Mouse (Mus musculus): ENCODE data around the gene Pip4k2a. TPM values are rescaled to one million over a fixed set of nuclear protein-coding genes. Genes with fewer than 3 reads are reported as not detected.

Pip4k2a gene
- polyA plus RNA-seq, 1 experiment from 2014 or later = 6.7 TPM

DNA sequence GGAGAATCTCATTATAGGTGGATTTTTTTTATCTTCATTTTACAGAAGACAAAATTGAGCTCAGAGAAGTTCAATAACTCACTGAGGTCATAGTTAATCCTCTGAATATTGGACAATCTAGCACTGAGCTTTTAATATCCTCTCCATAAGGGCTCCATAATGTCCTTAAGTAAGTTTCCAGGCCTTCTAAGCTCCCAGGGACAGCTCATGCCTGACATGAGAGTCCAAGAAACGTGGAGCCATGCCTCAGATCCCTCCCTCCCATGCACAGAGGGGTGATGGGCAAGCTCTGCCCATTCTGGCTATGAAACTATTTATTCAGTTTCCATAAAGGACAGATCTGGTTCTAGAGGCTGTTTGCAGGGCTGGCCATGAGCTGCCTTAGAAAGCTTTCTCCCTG, 52.5 kb downstream of the Pip4k2a start:
- Histone ChIP-seq H3K4me3 (no peak overlapping the region), H3K4me1 (peaks cover 50% of the 10 kb centered on the region), H3K36me3 (no peaks in the 10 kb centered on the region), H3K9me3 (replicated peaks) (no peaks in the 10 kb centered on the region), H3K27ac (no peak overlapping the region), H3K27me3 (ENCODE audit: low read depth, poor library complexity, severe bottlenecking) (0 out of 2 replicates have a peak, but pooled peaks cover 3% of the 10 kb centered on the region)
- DNase-seq (ENCODE audit: low spot score) = no peak
- 61% methylated on average over 1 of the region's 1 CpGs for WGBS

DNA sequence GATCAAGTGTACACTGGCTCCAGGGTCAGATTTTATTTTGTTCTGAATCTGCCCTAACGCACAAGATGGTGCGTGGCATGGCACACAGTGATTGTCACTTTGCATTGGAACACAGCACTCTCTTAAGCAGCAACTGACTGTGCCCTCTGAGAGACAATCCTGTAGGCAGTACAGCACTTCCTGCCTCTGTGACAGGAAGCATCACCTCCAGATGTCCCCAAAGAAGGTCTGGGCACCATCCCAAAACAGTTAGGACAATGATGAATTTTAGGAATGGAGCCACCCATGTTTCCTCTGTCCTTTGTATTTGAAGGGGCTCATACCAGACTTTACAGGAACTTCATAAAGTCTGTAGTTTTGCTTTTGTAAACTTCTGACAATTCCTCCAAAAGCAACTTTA, 54.0 kb downstream of the Pip4k2a start:
- H3K9me3 ChIP-seq (replicated peaks) = no peaks in the 10 kb centered on the region
- H3K4me1 ChIP-seq = peaks cover 62% of the 10 kb centered on the region
- DNase-seq (ENCODE audit: low spot score) = no peak
- H3K27me3 ChIP-seq (ENCODE audit: low read depth, poor library complexity, severe bottlenecking) = 0 out of 2 replicates have a peak, but pooled peaks cover 3% of the 10 kb centered on the region
- 0 out of 2 replicates have a peak overlapping the region, but pooled peaks have one; percentile 5 for H3K27ac ChIP-seq
- no peaks in the 10 kb centered on the region for H3K36me3 ChIP-seq
- 94% methylated on average over 2 of the region's 2 CpGs for WGBS
- no peak overlapping the region for H3K4me3 ChIP-seq

- WGBS = 76% methylated on average over 4 of the region's 4 CpGs
- H3K27ac ChIP-seq = no peak overlapping the region
- no peaks in the 10 kb centered on the region for H3K9me3 ChIP-seq (replicated peaks)
- no peaks in the 10 kb centered on the region for H3K36me3 ChIP-seq
- peak; percentile 20 for DNase-seq (ENCODE audit: low spot score)
- 0 out of 2 replicates have a peak, but pooled peaks cover 3% of the 10 kb centered on the region for H3K27me3 ChIP-seq (ENCODE audit: low read depth, poor library complexity, severe bottlenecking)
- H3K4me1 ChIP-seq = peaks cover 63% of the 10 kb centered on the region
- no peak overlapping the region for H3K4me3 ChIP-seq
Observed at GRCm38 (mm10) chr2:18943366-18943765, 54.6 kb downstream of the Pip4k2a start.

GRCm38 (mm10) chr2:18940693-18941270, 57.1 kb downstream of the Pip4k2a start:
- Histone ChIP-seq H3K4me3 (no peak overlapping the region), H3K36me3 (no peaks in the 10 kb centered on the region), H3K4me1 (peaks cover 56% of the 10 kb centered on the region), H3K27ac (0 out of 2 replicates have a peak overlapping the region, but pooled peaks have one; percentile 15), H3K27me3 (ENCODE audit: low read depth, poor library complexity, severe bottlenecking) (0 out of 2 replicates have a peak, but pooled peaks cover 3% of the 10 kb centered on the region), H3K9me3 (replicated peaks) (no peaks in the 10 kb centered on the region)
- peak; percentile 30 for DNase-seq (ENCODE audit: low spot score)
- 65% methylated on average over 12 of the region's 12 CpGs for WGBS

DNA sequence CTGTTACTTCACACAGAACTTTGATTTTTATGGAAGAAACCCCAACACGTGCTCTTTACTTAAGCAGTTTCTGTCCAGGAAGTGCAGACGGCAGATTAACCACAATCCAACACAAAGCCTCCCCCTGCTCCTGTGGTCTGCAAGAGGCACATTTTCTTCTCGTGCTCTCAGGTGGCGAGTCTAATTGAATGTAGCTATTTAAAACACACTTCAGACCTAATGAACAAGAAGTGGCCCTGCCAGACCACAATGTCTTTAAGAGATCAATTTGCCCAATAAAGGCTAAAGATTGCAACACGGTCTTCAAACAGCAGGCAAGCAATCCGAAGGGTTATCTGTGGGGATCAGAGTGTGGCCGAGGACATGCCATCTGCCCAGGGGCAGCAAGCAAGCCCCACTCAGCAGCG, 59.0 kb downstream of the Pip4k2a start:
- H3K27ac ChIP-seq = peak overlapping the region; percentile 50; the same call in 1 of the 2 replicates
- WGBS = 21% methylated on average over 8 of the region's 8 CpGs
- no peak for DNase-seq (ENCODE audit: low spot score)
- no peaks in the 10 kb centered on the region for H3K36me3 ChIP-seq
- H3K4me1 ChIP-seq = peaks cover 54% of the 10 kb centered on the region
- H3K4me3 ChIP-seq = no peak overlapping the region
- H3K9me3 ChIP-seq (replicated peaks) = no peaks in the 10 kb centered on the region
- 0 out of 2 replicates have a peak, but pooled peaks cover 3% of the 10 kb centered on the region for H3K27me3 ChIP-seq (ENCODE audit: low read depth, poor library complexity, severe bottlenecking)

DNA sequence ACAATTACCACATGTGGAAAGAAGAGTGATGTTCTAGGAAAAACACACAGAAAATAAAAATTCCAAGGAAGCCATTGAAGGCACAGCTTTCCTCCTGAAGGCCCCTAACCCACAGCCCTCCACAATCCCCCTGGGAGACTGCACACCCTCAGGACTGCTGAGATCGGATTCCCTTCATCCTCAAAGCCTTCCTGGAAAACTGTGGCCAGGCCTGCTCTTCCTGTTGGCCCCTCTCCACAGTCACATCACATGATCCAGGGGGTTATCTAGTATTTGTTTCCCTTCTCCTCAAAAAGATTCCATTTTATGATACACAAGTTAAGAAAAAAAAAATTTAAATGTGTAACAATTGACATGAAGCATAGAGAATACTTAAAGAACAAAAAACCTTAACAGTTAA, 59.7 kb downstream of the Pip4k2a start:
- Histone ChIP-seq H3K27me3 (ENCODE audit: low read depth, poor library complexity, severe bottlenecking) (0 out of 2 replicates have a peak, but pooled peaks cover 1% of the 10 kb centered on the region), H3K27ac (peak overlapping the region; percentile 26; the same call in 1 of the 2 replicates), H3K9me3 (replicated peaks) (no peaks in the 10 kb centered on the region), H3K4me3 (no peak overlapping the region), H3K36me3 (no peaks in the 10 kb centered on the region), H3K4me1 (peaks cover 54% of the 10 kb centered on the region)
- 14% methylated on average over 1 of the region's 1 CpGs for WGBS
- no peak for DNase-seq (ENCODE audit: low spot score)

GRCm38 (mm10) chr2:18937611-18938010, 60.3 kb downstream of the Pip4k2a start:
- H3K36me3 ChIP-seq = no peaks in the 10 kb centered on the region
- H3K27ac ChIP-seq = no peak overlapping the region
- H3K4me3 ChIP-seq = no peak overlapping the region
- H3K27me3 ChIP-seq (ENCODE audit: low read depth, poor library complexity, severe bottlenecking) = no peaks in the 10 kb centered on the region
- H3K4me1 ChIP-seq = peaks cover 59% of the 10 kb centered on the region
- 65% methylated on average over 2 of the region's 2 CpGs for WGBS
- H3K9me3 ChIP-seq (replicated peaks) = no peaks in the 10 kb centered on the region
- no peak for DNase-seq (ENCODE audit: low spot score)

DNA sequence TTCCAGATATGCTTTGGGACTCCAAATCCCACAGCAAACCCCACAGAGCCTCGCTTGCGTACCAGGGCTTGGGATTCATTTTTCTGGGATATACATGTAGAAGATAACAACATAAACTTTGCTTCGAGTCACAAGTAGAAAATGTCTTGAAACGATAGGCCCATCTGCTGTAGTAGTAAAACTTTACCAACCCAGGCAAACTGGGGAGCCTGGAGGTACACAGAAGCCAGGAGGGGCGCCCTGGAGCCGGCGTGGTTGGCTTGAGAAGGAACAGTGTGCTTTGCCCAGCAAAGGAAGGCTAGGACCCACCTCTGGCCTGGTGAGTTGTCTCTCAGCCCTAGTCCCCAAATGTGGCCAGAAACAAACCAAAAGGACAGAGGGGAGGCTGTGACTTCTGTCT, 61.5 kb downstream of the Pip4k2a start:
- H3K4me1 ChIP-seq = peaks cover 64% of the 10 kb centered on the region
- no peak overlapping the region for H3K27ac ChIP-seq
- H3K4me3 ChIP-seq = no peak overlapping the region
- no peaks in the 10 kb centered on the region for H3K27me3 ChIP-seq (ENCODE audit: low read depth, poor library complexity, severe bottlenecking)
- H3K9me3 ChIP-seq (replicated peaks) = no peaks in the 10 kb centered on the region
- WGBS = 89% methylated on average over 7 of the region's 7 CpGs
- peak; percentile 27 for DNase-seq (ENCODE audit: low spot score)
- H3K36me3 ChIP-seq = no peaks in the 10 kb centered on the region

DNA sequence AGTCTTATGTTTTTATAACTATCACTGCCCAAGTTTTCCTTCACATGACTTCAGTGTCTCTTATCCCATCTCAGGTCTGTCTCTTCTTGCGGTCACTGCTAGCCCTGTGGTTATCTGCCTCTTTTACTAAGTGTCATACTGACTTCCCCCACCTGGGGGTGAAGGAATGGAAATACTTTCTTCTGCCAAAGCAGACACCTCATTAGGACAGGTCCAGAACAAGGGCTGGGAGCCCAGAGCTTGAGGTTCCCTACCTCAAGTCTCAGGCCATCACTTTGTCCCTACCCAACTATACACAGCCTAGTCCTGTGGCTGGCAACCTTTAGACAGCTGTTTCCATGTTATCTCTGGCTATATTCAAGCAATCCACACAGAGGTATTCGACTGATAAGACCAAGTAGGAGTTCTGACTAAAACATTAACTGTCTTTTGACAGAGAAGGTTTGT, 62.3 kb downstream of the Pip4k2a start:
- no peak overlapping the region for H3K27ac ChIP-seq
- H3K36me3 ChIP-seq = no peaks in the 10 kb centered on the region
- no peak overlapping the region for H3K4me3 ChIP-seq
- no peaks in the 10 kb centered on the region for H3K9me3 ChIP-seq (replicated peaks)
- DNase-seq (ENCODE audit: low spot score) = no peak
- peaks cover 57% of the 10 kb centered on the region for H3K4me1 ChIP-seq
- 91% methylated on average over 2 of the region's 2 CpGs for WGBS
- H3K27me3 ChIP-seq (ENCODE audit: low read depth, poor library complexity, severe bottlenecking) = no peaks in the 10 kb centered on the region

- WGBS = 94% methylated on average over 9 of the region's 9 CpGs
Observed at GRCm38 (mm10) chr2:18934131-18934530, 63.8 kb downstream of the Pip4k2a start.

GRCm38 (mm10) chr2:18933418-18933817, 64.5 kb downstream of the Pip4k2a start:
- no peak for DNase-seq (ENCODE audit: low spot score)
- Histone ChIP-seq H3K27ac (peak overlapping the region; percentile 46; the same call in 1 of the 2 replicates), H3K27me3 (ENCODE audit: low read depth, poor library complexity, severe bottlenecking) (no peaks in the 10 kb centered on the region), H3K4me3 (no peak overlapping the region), H3K4me1 (peaks cover 49% of the 10 kb centered on the region), H3K36me3 (no peaks in the 10 kb centered on the region), H3K9me3 (replicated peaks) (no peaks in the 10 kb centered on the region)
- WGBS = 49% methylated on average over 7 of the region's 7 CpGs

More at GRCm38 (mm10) chr2:18934131-18934530, 63.8 kb downstream of the Pip4k2a start:
- H3K4me1 ChIP-seq = peaks cover 49% of the 10 kb centered on the region
- no peak overlapping the region for H3K4me3 ChIP-seq
- no peaks in the 10 kb centered on the region for H3K9me3 ChIP-seq (replicated peaks)
- no peaks in the 10 kb centered on the region for H3K36me3 ChIP-seq
- no peak for DNase-seq (ENCODE audit: low spot score)
- no peaks in the 10 kb centered on the region for H3K27me3 ChIP-seq (ENCODE audit: low read depth, poor library complexity, severe bottlenecking)
- H3K27ac ChIP-seq = no peak overlapping the region

GRCm38 (mm10) chr2:18930318-18931060, 67.4 kb downstream of the Pip4k2a start:
- 93% methylated on average over 13 of the region's 13 CpGs for WGBS
- Histone ChIP-seq H3K27ac (no peak overlapping the region), H3K4me1 (peaks cover 54% of the 10 kb centered on the region), H3K9me3 (replicated peaks) (no peaks in the 10 kb centered on the region), H3K4me3 (no peak overlapping the region), H3K27me3 (ENCODE audit: low read depth, poor library complexity, severe bottlenecking) (no peaks in the 10 kb centered on the region), H3K36me3 (no peaks in the 10 kb centered on the region)
- no peak for DNase-seq (ENCODE audit: low spot score)

GRCm38 (mm10) chr2:18928597-18929257, 69.2 kb downstream of the Pip4k2a start:
- H3K27me3 ChIP-seq (ENCODE audit: low read depth, poor library complexity, severe bottlenecking) = no peaks in the 10 kb centered on the region
- H3K9me3 ChIP-seq (replicated peaks) = no peaks in the 10 kb centered on the region
- H3K4me1 ChIP-seq = peaks cover 59% of the 10 kb centered on the region
- DNase-seq (ENCODE audit: low spot score) = no peak
- H3K4me3 ChIP-seq = no peak overlapping the region
- no peaks in the 10 kb centered on the region for H3K36me3 ChIP-seq
- 81% methylated on average over 7 of the region's 7 CpGs for WGBS
- H3K27ac ChIP-seq = no peak overlapping the region

Measured in limb, embryonic 10.5 days (tissue).